In genomic region chr15:30757991-30758390, GRCm38 (mm10) we compare ENCODE assay signal across 13 mouse cellular contexts.
"Had no signal": no experiment of that assay in that cellular context is flagged by ENCODE, and none has a peak within 500 bp of the region (broad histone marks: within the 10 kb centered on the region; RNA-seq: fewer than 3 reads in every experiment).

No protein-coding gene starts in this region.

- DNase-seq: lung, adult 18-20 months; lung, embryonic 14.5 days; lung, postnatal 10 days; lung, postnatal 4 days; midbrain, embryonic 14.5 days; retina, postnatal 1 day; right cerebral cortex, adult 18-20 months; right cerebral cortex, postnatal 25 days; right cerebral cortex, postnatal 4 days; spleen, adult 18-20 months; thymus, adult 2 months; thymus, postnatal 25 days; thymus, postnatal 4 days had no signal
